Comparison of ENCODE assay signal across 10 mouse cellular contexts in the genomic region with DNA sequence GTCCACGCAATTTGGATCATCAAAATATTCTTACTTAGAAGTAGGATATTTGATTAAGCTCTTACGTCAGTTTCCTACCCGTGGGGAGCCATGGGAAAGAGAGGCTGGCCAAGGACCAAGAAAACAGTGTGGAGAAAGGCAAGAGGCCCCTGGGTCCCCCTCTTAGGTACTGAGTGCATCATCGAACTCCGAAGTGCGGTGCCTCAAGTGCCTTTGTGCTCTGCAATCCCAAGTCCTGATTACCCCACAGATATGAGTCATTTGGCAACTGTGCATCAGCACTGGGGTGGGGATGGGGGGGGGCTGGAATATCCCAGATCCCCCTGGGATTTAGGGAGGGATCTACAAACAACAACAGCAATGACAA. TPM values are rescaled to one million over a fixed set of nuclear protein-coding genes. Genes with fewer than 3 reads are reported as not detected.
DNase-seq lines count a peak whose midpoint lies in the region; ATAC-seq lines count a peak whose summit lies in the region.
"Had no signal": no experiment of that assay in that cellular context is flagged by ENCODE, and none has a peak within 500 bp of the region (broad histone marks: within the 10 kb centered on the region; RNA-seq: fewer than 3 reads in every experiment).

No protein-coding gene starts in this region.

- H3K4me1 ChIP-seq in liver, embryonic 12.5 days, result peaks cover 27% of the 10 kb centered on the region
- H3K4me1 ChIP-seq in intestine, embryonic 16.5 days (ENCODE audit: control insufficient read depth, insufficient read depth, low read length), result peaks cover 26% of the 10 kb centered on the region
- H3K4me1 ChIP-seq: liver, embryonic 15.5 days had no signal

- peak overlapping the region; percentile 56; the same call in 1 of the 2 replicates for H3K27ac ChIP-seq in liver, embryonic 12.5 days
- peak overlapping the region; percentile 87 for H3K27ac ChIP-seq in intestine, embryonic 16.5 days (ENCODE audit: low read length)
- H3K27ac ChIP-seq: liver, embryonic 15.5 days had no signal

- H3K4me2 ChIP-seq in liver, embryonic 12.5 days, result no peak overlapping the region
- no peak overlapping the region for H3K4me2 ChIP-seq in intestine, embryonic 16.5 days (ENCODE audit: low read depth, low read length)
- H3K4me2 ChIP-seq: liver, embryonic 15.5 days had no signal

- DNase-seq in liver, result no peak
- DNase-seq in gastrocnemius, postnatal 25 days, result peak; percentile 58
- DNase-seq in skeletal muscle tissue, adult 2 months (ENCODE audit: low read depth, low spot score), result peak; percentile 83
- no peak for DNase-seq in ovary, postnatal 14 days (ENCODE audit: low spot score)
- DNase-seq in layer of hippocampus, adult 8-10 months (ENCODE audit: low spot score in 2 of 2), result no peak
- DNase-seq: thymus, postnatal 14 days had no signal

- H3K9ac ChIP-seq in liver, embryonic 12.5 days, result no peak overlapping the region
- H3K9ac ChIP-seq in intestine, embryonic 16.5 days (ENCODE audit: low read depth, low read length), result peak overlapping the region; percentile 32; the same call in 1 of the 2 replicates
- H3K9ac ChIP-seq: liver, embryonic 15.5 days had no signal

- no peak for ATAC-seq in liver, embryonic 12.5 days
- peak; percentile 24; the same call in 1 of the 2 replicates for ATAC-seq in intestine, embryonic 16.5 days
- no peak for ATAC-seq in erythroid progenitor cell, adult 5-6 weeks (replicated peaks; ENCODE audit: low FRiP score, poor library complexity, severe bottlenecking)

- H3K4me3 ChIP-seq in liver, embryonic 12.5 days, result no peak overlapping the region
- no peak overlapping the region for H3K4me3 ChIP-seq in intestine, embryonic 16.5 days (ENCODE audit: low read length)
- H3K4me3 ChIP-seq: liver, embryonic 15.5 days had no signal

- no peaks in the 10 kb centered on the region for H3K27me3 ChIP-seq in liver, embryonic 12.5 days (replicated peaks)
- no peaks in the 10 kb centered on the region for H3K27me3 ChIP-seq in intestine, embryonic 16.5 days (replicated peaks; ENCODE audit: control insufficient read depth, insufficient read depth, low read length)
- H3K27me3 ChIP-seq: liver, embryonic 15.5 days had no signal

- H3K36me3 ChIP-seq in liver, embryonic 12.5 days, result 0 out of 2 replicates have a peak, but pooled peaks cover 5% of the 10 kb centered on the region
- H3K36me3 ChIP-seq in intestine, embryonic 16.5 days (ENCODE audit: control insufficient read depth, insufficient read depth, low read length), result 0 out of 2 replicates have a peak, but pooled peaks cover 7% of the 10 kb centered on the region
- H3K36me3 ChIP-seq: liver, embryonic 15.5 days had no signal

- no peaks in the 10 kb centered on the region for H3K9me3 ChIP-seq in liver, embryonic 12.5 days (replicated peaks)
- no peaks in the 10 kb centered on the region for H3K9me3 ChIP-seq in intestine, embryonic 16.5 days (ENCODE audit: control insufficient read depth, low read length)
- H3K9me3 ChIP-seq: liver, embryonic 15.5 days had no signal

- 73% methylated on average over 6 of the region's 6 CpGs for WGBS in liver, embryonic 12.5 days (ENCODE audit: insufficient replicate concordance)
- WGBS in intestine, embryonic 16.5 days, result 47% methylated on average over 6 of the region's 6 CpGs

RNA-seq across cellular contexts. Expression of a gene that starts 12.3 kb away (rescaled TPM):
- polyA plus RNA-seq in liver, embryonic 12.5 days (2016; fragmentation: Nextera tagmentation; extraction: Ambion mirVana), result 44.7 and 54.2 TPM in 2 replicates
- total RNA-seq in gastrocnemius, postnatal 25 days (2021), result 100 to 1,000 TPM in 1 of 2 experiments, 10 to 100 TPM in 1; 90.0 to 135 TPM
- 208 and 225 TPM in 2 replicates for polyA plus RNA-seq in intestine, embryonic 16.5 days (2015; fragmentation: Nextera tagmentation; extraction: Ambion mirVana)
- 1.1 and 2.1 TPM in 2 replicates for total RNA-seq in erythroid progenitor cell, adult 5-6 weeks (2015; ENCODE audit: low replicate concordance)
- 0.51 and 1.6 TPM in 2 replicates for total RNA-seq in erythroid progenitor cell, adult 5-6 weeks (2017; ENCODE audit: low replicate concordance)
- 10 to 100 TPM; 33.3 to 45.7 (median 36.2) TPM for total RNA-seq in layer of hippocampus, adult 8-10 months (2022)

Comparison
In these comparisons a context has a peak if more than half of its experiments do, and no peak if none do; other contexts are left out.
1. DNase-seq: peak in gastrocnemius, postnatal 25 days (single experiment) and skeletal muscle tissue, adult 2 months (single experiment); none in liver (single experiment), ovary, postnatal 14 days (single experiment) and layer of hippocampus, adult 8-10 months (0 of 2).
2. RNA of a gene that starts 12.3 kb away (total RNA-seq): 90.0 to 135 TPM in gastrocnemius, postnatal 25 days and 33.3 to 45.7 TPM in layer of hippocampus, adult 8-10 months; 0.51 to 2.1 TPM in erythroid progenitor cell, adult 5-6 weeks; every median in the first group is over 10 times any median in the second.